Mouse (Mus musculus) liver, embryonic 14.5 days (tissue): ENCODE data around the gene Spa17.

Experiments
- CTCF ChIP-seq: IDR thresholded peaks from 2 replicates; pipeline ENCODE4 v1.5.1; 2016; ENCODE audit warnings: antibody characterized with exemption, low read depth, control low read depth
- EP300 ChIP-seq: IDR thresholded peaks from 2 replicates; pipeline ENCODE4 v1.6.1; 2016; ENCODE audit warnings: antibody characterized with exemption, low read depth

- TF ChIP-seq CTCF (no peak), EP300 (peak; percentile 30; the same call in 1 of the 2 replicates)
These were observed 8.4 kb downstream of the Spa17 start for GRCm38 (mm10) chr9:37605089-37605488.
